Mouse (Mus musculus) bone marrow, adult 2 months (tissue): ENCODE results near the gene Gm14408.
"Not testable (repeated sequence)": the region's sequence is repeated elsewhere in the genome, so short reads cannot be mapped to it uniquely, and the experiment has no call there.

Source experiments
- CTCF ChIP-seq: fragments of 200-500 bp; IDR thresholded peaks from 2 replicates; pipeline ENCODE4 v1.5.1; 2011; ENCODE audit warnings: low read length, control low read depth; ENCODE audit not compliant: control insufficient read depth, insufficient read depth
- POLR2A ChIP-seq: fragments of 200-500 bp; IDR thresholded peaks from 2 replicates; pipeline ENCODE4 v1.6.1; 2011; ENCODE audit warnings: low read depth, mild to moderate bottlenecking, control low read depth, low read length, borderline replicate concordance; ENCODE audit not compliant: control insufficient read depth

DNA sequence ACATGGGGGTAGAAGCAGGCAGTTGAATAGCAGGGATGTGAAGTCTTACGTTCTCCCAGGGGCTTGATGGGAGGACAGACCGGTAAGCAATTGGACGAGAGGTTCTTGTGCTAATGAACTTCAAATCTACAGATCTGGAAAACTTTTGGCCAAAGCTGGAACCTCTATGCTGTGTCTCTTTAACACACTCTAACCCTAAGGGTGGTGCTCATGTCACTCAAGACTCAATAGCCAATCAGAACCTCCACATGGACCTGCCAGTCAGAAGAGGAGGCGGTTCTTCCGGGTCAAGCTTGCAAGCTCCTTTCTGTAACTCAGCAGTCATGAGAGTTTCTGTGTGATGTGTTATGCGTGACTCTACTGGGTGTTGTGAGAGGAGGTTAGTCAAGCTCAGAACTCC, 32.6 kb upstream of the Gm14408 start, which contains the start of gene Gm14295:
- not testable (repeated sequence) for TF ChIP-seq POLR2A, CTCF
